Mouse (Mus musculus) thymus, adult 2 months (tissue): Measurements from ENCODE around the gene Smgc.

Experiments used
- CTCF ChIP-seq: fragments of 200-500 bp; IDR thresholded peaks from 2 replicates; pipeline ENCODE4 v1.5.1; 2012; ENCODE audit warnings: mild to moderate bottlenecking, control low read depth, low read length, moderate library complexity, borderline replicate concordance; ENCODE audit not compliant: control insufficient read depth, poor library complexity, insufficient read depth; ENCODE audit errors: extremely low read depth
- POLR2A ChIP-seq: fragments of 200-500 bp; IDR thresholded peaks from 2 replicates; pipeline ENCODE4 v1.6.1; 2012; ENCODE audit warnings: mild to moderate bottlenecking, low read length, control low read depth, moderate library complexity; ENCODE audit not compliant: control insufficient read depth, poor library complexity, insufficient read depth; ENCODE audit errors: extremely low read depth

DNA sequence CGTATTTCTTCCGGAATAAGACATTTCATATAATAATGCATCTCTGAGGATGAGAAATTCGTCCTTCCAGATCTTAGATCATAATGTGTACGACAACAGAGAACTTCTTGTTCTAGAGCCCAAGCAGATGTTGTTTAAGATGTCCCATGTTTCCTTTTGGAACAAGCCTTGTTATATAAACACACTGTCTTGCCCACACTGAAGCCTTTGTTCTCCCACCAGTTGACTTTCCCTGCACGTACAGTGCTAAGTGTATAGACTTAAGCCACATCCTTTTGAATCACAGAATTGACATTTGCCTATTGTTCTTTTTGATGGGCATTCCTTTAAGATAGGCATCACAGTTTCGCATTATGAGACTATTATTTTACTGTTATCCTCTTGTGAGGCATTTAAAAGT is 2.7 kb upstream of the Smgc start:
- TF ChIP-seq POLR2A: no peak
- TF ChIP-seq CTCF: no peak
